Mouse (Mus musculus): ENCODE data around the gene DXBay18. TPM values are rescaled to one million over a fixed set of nuclear protein-coding genes. Genes with fewer than 3 reads are reported as not detected.
"Not testable (repeated sequence)": the region's sequence is repeated elsewhere in the genome, so short reads cannot be mapped to it uniquely, and the experiment has no call there.

DXBay18 gene
- polyA plus RNA-seq (2015; fragmentation: Nextera tagmentation; extraction: Ambion mirVana): not detected in 2 replicates

- not testable (repeated sequence) for H3K4me3 ChIP-seq (replicated peaks; ENCODE audit: low read depth, low read length); H3K4me2 ChIP-seq (ENCODE audit: low read length); H3K4me1 ChIP-seq (replicated peaks; ENCODE audit: insufficient read depth, low read length); H3K36me3 ChIP-seq (ENCODE audit: insufficient read depth, low read length); H3K27ac ChIP-seq; ATAC-seq (replicated peaks; ENCODE audit: low FRiP score, low read depth); H3K27me3 ChIP-seq (ENCODE audit: insufficient read depth, low read length); H3K9ac ChIP-seq (ENCODE audit: low read depth, low read length); DNase-seq (ENCODE audit: low spot score); H3K9me3 ChIP-seq (replicated peaks; ENCODE audit: low read length)
- WGBS: no CpG with 5 or more reads among the region's 7 CpGs
Observed at GRCm38 (mm10) chrX:73149350-73149749, at the start of gene DXBay18. DXBay18 (minus strand) TSS chrX:73149450.

GRCm38 (mm10) chrX:73191934-73192333 lies 42.7 kb upstream of the DXBay18 start, which contains the start of gene Xlr3b:
Xlr3b (plus strand) TSS chrX:73192207.
- ATAC-seq (replicated peaks; ENCODE audit: low FRiP score, low read depth): 0 out of 2 replicates have a peak, but pooled peaks have one; percentile 33
- not testable (repeated sequence) for H3K36me3 ChIP-seq (ENCODE audit: insufficient read depth, low read length); H3K4me2 ChIP-seq (ENCODE audit: low read length); H3K27me3 ChIP-seq (ENCODE audit: insufficient read depth, low read length); H3K9me3 ChIP-seq (replicated peaks; ENCODE audit: low read length); H3K4me1 ChIP-seq (replicated peaks; ENCODE audit: insufficient read depth, low read length); H3K4me3 ChIP-seq (replicated peaks; ENCODE audit: low read depth, low read length); H3K27ac ChIP-seq; H3K9ac ChIP-seq (ENCODE audit: low read depth, low read length); DNase-seq (ENCODE audit: low spot score)
- 79% methylated on average over 12 of the region's 12 CpGs for WGBS

- not testable (repeated sequence) for DNase-seq (ENCODE audit: low spot score); H3K4me2 ChIP-seq (ENCODE audit: low read length); H3K27me3 ChIP-seq (ENCODE audit: insufficient read depth, low read length); H3K4me1 ChIP-seq (replicated peaks; ENCODE audit: insufficient read depth, low read length); H3K9me3 ChIP-seq (replicated peaks; ENCODE audit: low read length); H3K9ac ChIP-seq (ENCODE audit: low read depth, low read length); H3K36me3 ChIP-seq (ENCODE audit: insufficient read depth, low read length); H3K27ac ChIP-seq; ATAC-seq (replicated peaks; ENCODE audit: low FRiP score, low read depth); H3K4me3 ChIP-seq (replicated peaks; ENCODE audit: low read depth, low read length)
- 78% methylated on average over 6 of the region's 15 CpGs for WGBS
Observed at GRCm38 (mm10) chrX:73176889-73177288, 27.6 kb upstream of the DXBay18 start, which contains the start of gene Spin2d. Spin2d (minus strand) TSS chrX:73176989.

GRCm38 (mm10) chrX:73148496-73148895 lies 754 bp downstream of the DXBay18 start, which contains the start of gene Xlr5b:
Xlr5b (plus strand) TSS chrX:73148796.
- not testable (repeated sequence) for ATAC-seq (replicated peaks; ENCODE audit: low FRiP score, low read depth); H3K9me3 ChIP-seq (replicated peaks; ENCODE audit: low read length); H3K4me2 ChIP-seq (ENCODE audit: low read length); H3K27me3 ChIP-seq (ENCODE audit: insufficient read depth, low read length); H3K4me3 ChIP-seq (replicated peaks; ENCODE audit: low read depth, low read length); DNase-seq (ENCODE audit: low spot score); H3K4me1 ChIP-seq (replicated peaks; ENCODE audit: insufficient read depth, low read length); H3K36me3 ChIP-seq (ENCODE audit: insufficient read depth, low read length); H3K9ac ChIP-seq (ENCODE audit: low read depth, low read length); H3K27ac ChIP-seq
- no CpG with 5 or more reads among the region's 20 CpGs for WGBS

- H3K27me3 ChIP-seq (ENCODE audit: insufficient read depth, low read length); DNase-seq (ENCODE audit: low spot score); H3K9ac ChIP-seq (ENCODE audit: low read depth, low read length); H3K9me3 ChIP-seq (replicated peaks; ENCODE audit: low read length); H3K36me3 ChIP-seq (ENCODE audit: insufficient read depth, low read length); H3K4me1 ChIP-seq (replicated peaks; ENCODE audit: insufficient read depth, low read length); H3K4me2 ChIP-seq (ENCODE audit: low read length); H3K27ac ChIP-seq; H3K4me3 ChIP-seq (replicated peaks; ENCODE audit: low read depth, low read length): not testable (repeated sequence)
- no CpG with 5 or more reads among the region's 7 CpGs for WGBS
- ATAC-seq (replicated peaks; ENCODE audit: low FRiP score, low read depth): peak; percentile 59; the same call in 1 of the 2 replicates
Observed at GRCm38 (mm10) chrX:73143218-73143618, 6.0 kb downstream of the DXBay18 start.

GRCm38 (mm10) chrX:73122859-73123829 lies 26.1 kb downstream of the DXBay18 start:
- not testable (repeated sequence) for H3K27me3 ChIP-seq (ENCODE audit: insufficient read depth, low read length); H3K4me1 ChIP-seq (replicated peaks; ENCODE audit: insufficient read depth, low read length); H3K9ac ChIP-seq (ENCODE audit: low read depth, low read length); H3K27ac ChIP-seq; H3K36me3 ChIP-seq (ENCODE audit: insufficient read depth, low read length); H3K4me3 ChIP-seq (replicated peaks; ENCODE audit: low read depth, low read length); H3K9me3 ChIP-seq (replicated peaks; ENCODE audit: low read length); H3K4me2 ChIP-seq (ENCODE audit: low read length); DNase-seq (ENCODE audit: low spot score)
- no CpG with 5 or more reads among the region's 12 CpGs for WGBS
- peak; percentile 63 for ATAC-seq (replicated peaks; ENCODE audit: low FRiP score, low read depth)

- ATAC-seq (replicated peaks; ENCODE audit: low FRiP score, low read depth); H3K9me3 ChIP-seq (replicated peaks; ENCODE audit: low read length); H3K4me2 ChIP-seq (ENCODE audit: low read length); H3K27me3 ChIP-seq (ENCODE audit: insufficient read depth, low read length); H3K27ac ChIP-seq; DNase-seq (ENCODE audit: low spot score); H3K9ac ChIP-seq (ENCODE audit: low read depth, low read length); H3K4me1 ChIP-seq (replicated peaks; ENCODE audit: insufficient read depth, low read length); H3K36me3 ChIP-seq (ENCODE audit: insufficient read depth, low read length); H3K4me3 ChIP-seq (replicated peaks; ENCODE audit: low read depth, low read length): not testable (repeated sequence)
- no CpG with 5 or more reads among the region's 7 CpGs for WGBS
Observed at GRCm38 (mm10) chrX:73116747-73117146, 32.5 kb downstream of the DXBay18 start, which contains the start of gene Gm14685. Gm14685 (plus strand) TSS chrX:73117047.

- H3K4me1 ChIP-seq (replicated peaks; ENCODE audit: insufficient read depth, low read length); H3K36me3 ChIP-seq (ENCODE audit: insufficient read depth, low read length); H3K4me2 ChIP-seq (ENCODE audit: low read length); H3K9ac ChIP-seq (ENCODE audit: low read depth, low read length); H3K27me3 ChIP-seq (ENCODE audit: insufficient read depth, low read length); ATAC-seq (replicated peaks; ENCODE audit: low FRiP score, low read depth); H3K27ac ChIP-seq; H3K9me3 ChIP-seq (replicated peaks; ENCODE audit: low read length); H3K4me3 ChIP-seq (replicated peaks; ENCODE audit: low read depth, low read length): not testable (repeated sequence)
- peak; percentile 0 for DNase-seq (ENCODE audit: low spot score)
- 80% methylated on average over 13 of the region's 13 CpGs for WGBS
Observed at GRCm38 (mm10) chrX:73096941-73097508, 52.2 kb downstream of the DXBay18 start, which contains the start of gene Xlr3a. Xlr3a (minus strand) TSS chrX:73097095.

Measured in kidney, postnatal 0 days (tissue).